Mouse (Mus musculus): ENCODE data around the gene Hba-a2. TPM values are rescaled to one million over a fixed set of nuclear protein-coding genes. Genes with fewer than 3 reads are reported as not detected.
"Not testable (repeated sequence)": the region's sequence is repeated elsewhere in the genome, so short reads cannot be mapped to it uniquely, and the experiment has no call there.

Hba-a2 gene
- 6,611 and 7,624 TPM in 2 replicates for polyA plus RNA-seq (2014; fragmentation: Nextera tagmentation; extraction: Ambion mirVana)

- WGBS = no CpG with 5 or more reads among the region's 4 CpGs
- not testable (repeated sequence) for ATAC-seq (ENCODE audit: low FRiP score); H3K4me2 ChIP-seq (replicated peaks); DNase-seq (ENCODE audit: low spot score); H3K27me3 ChIP-seq (ENCODE audit: control insufficient read depth, insufficient read depth, low read length); H3K4me1 ChIP-seq (replicated peaks; ENCODE audit: control insufficient read depth, insufficient read depth, low read length); H3K27ac ChIP-seq; H3K4me3 ChIP-seq (replicated peaks; ENCODE audit: low read length); H3K9me3 ChIP-seq (ENCODE audit: control insufficient read depth, low read length); H3K36me3 ChIP-seq (replicated peaks; ENCODE audit: control insufficient read depth, insufficient read depth); H3K9ac ChIP-seq
Measured at GRCm38 (mm10) chr11:32296203-32296602, at the start of gene Hba-a2. Hba-a2 (plus strand) TSS chr11:32296489.

DNA sequence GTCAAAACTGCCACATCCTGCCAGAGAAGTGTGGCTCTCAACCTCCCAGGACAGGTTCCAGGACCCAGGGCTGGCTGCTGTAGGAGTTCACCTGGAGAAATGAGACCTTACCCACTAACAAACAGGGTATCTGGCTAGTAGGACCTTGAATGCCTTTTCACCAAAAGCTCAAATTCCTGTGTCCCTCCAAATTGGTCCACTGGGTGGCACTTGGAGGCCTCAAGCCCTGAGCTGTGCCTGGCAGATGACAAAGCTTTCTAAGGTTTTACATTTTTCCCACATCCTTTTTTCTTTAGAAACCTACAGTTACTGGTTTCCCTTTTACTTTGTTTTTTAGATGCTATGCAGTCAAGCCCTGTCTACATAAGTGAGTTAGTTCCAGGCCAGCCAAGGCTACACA, 49.2 kb upstream of the Hba-a2 start:
- Histone ChIP-seq H3K36me3 (replicated peaks; ENCODE audit: control insufficient read depth, insufficient read depth) (peaks cover 66% of the 10 kb centered on the region), H3K27me3 (ENCODE audit: control insufficient read depth, insufficient read depth, low read length) (no peaks in the 10 kb centered on the region), H3K4me1 (replicated peaks; ENCODE audit: control insufficient read depth, insufficient read depth, low read length) (no peaks in the 10 kb centered on the region), H3K4me2 (replicated peaks) (no peak overlapping the region), H3K9me3 (ENCODE audit: control insufficient read depth, low read length) (no peaks in the 10 kb centered on the region), H3K27ac (no peak overlapping the region), H3K9ac (no peak overlapping the region), H3K4me3 (replicated peaks; ENCODE audit: low read length) (no peak overlapping the region)
- no peak for ATAC-seq (ENCODE audit: low FRiP score)
- DNase-seq (ENCODE audit: low spot score) = no peak

DNA sequence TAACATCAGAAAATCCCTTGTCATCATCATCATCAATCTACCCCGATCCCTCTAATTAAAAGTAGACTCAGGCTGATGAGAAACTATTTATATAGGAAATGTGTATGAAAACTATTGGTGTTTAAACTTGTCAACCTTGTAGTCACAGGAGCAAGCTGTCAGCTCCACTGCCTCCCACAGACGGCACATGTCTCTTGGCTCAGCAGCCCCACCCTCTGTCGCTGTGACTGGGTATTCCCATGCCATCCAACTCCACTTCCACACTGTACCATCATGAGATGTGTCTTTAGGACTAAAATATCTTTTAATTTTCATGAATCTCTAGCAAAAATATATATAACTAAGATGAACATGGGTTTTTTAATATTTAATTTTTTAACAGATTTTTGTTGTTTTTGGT, 47.9 kb upstream of the Hba-a2 start:
- Histone ChIP-seq H3K27ac (no peak overlapping the region), H3K9me3 (ENCODE audit: control insufficient read depth, low read length) (no peaks in the 10 kb centered on the region), H3K27me3 (ENCODE audit: control insufficient read depth, insufficient read depth, low read length) (no peaks in the 10 kb centered on the region), H3K36me3 (replicated peaks; ENCODE audit: control insufficient read depth, insufficient read depth) (peaks cover 78% of the 10 kb centered on the region), H3K9ac (no peak overlapping the region), H3K4me3 (replicated peaks; ENCODE audit: low read length) (no peak overlapping the region), H3K4me2 (replicated peaks) (no peak overlapping the region), H3K4me1 (replicated peaks; ENCODE audit: control insufficient read depth, insufficient read depth, low read length) (no peaks in the 10 kb centered on the region)
- ATAC-seq (ENCODE audit: low FRiP score) = no peak
- 84% methylated on average over 3 of the region's 3 CpGs for WGBS
- no peak for DNase-seq (ENCODE audit: low spot score)

GRCm38 (mm10) chr11:32250880-32251763, 45.2 kb upstream of the Hba-a2 start:
- no peak overlapping the region for H3K9ac ChIP-seq
- no peak for DNase-seq (ENCODE audit: low spot score)
- H3K4me1 ChIP-seq (replicated peaks; ENCODE audit: control insufficient read depth, insufficient read depth, low read length) = no peaks in the 10 kb centered on the region
- no peaks in the 10 kb centered on the region for H3K27me3 ChIP-seq (ENCODE audit: control insufficient read depth, insufficient read depth, low read length)
- WGBS = 90% methylated on average over 8 of the region's 8 CpGs
- no peaks in the 10 kb centered on the region for H3K9me3 ChIP-seq (ENCODE audit: control insufficient read depth, low read length)
- H3K4me2 ChIP-seq (replicated peaks) = no peak overlapping the region
- no peak overlapping the region for H3K4me3 ChIP-seq (replicated peaks; ENCODE audit: low read length)
- no peak overlapping the region for H3K27ac ChIP-seq
- H3K36me3 ChIP-seq (replicated peaks; ENCODE audit: control insufficient read depth, insufficient read depth) = peaks cover 77% of the 10 kb centered on the region
- no peak for ATAC-seq (ENCODE audit: low FRiP score)

DNA sequence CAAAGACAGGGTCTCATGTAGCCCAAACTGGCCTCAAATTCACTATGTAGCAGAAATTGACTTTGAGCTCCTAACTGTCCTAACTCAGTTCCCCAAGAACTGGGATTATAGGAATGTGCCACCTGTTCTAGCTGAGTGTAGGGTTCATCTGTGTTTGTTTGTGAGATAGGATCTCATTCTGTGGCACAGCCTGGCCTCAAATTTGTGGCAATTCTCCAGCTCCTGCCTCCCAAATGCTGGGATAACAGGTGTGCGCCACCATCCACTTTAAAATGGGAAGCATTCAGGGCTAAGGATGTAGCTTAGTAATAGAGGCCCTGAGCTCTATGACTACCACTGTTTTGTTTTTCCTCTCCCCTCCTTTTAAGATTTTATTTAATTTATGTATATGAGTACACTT, 43.2 kb upstream of the Hba-a2 start:
- no peak overlapping the region for H3K4me2 ChIP-seq (replicated peaks)
- H3K9ac ChIP-seq = no peak overlapping the region
- 86% methylated on average over 1 of the region's 1 CpGs for WGBS
- DNase-seq (ENCODE audit: low spot score) (no peak), ATAC-seq (ENCODE audit: low FRiP score) (no peak)
- H3K9me3 ChIP-seq (ENCODE audit: control insufficient read depth, low read length) = no peaks in the 10 kb centered on the region
- H3K4me1 ChIP-seq (replicated peaks; ENCODE audit: control insufficient read depth, insufficient read depth, low read length) = no peaks in the 10 kb centered on the region
- H3K27me3 ChIP-seq (ENCODE audit: control insufficient read depth, insufficient read depth, low read length) = no peaks in the 10 kb centered on the region
- H3K4me3 ChIP-seq (replicated peaks; ENCODE audit: low read length) = no peak overlapping the region
- peaks cover 58% of the 10 kb centered on the region for H3K36me3 ChIP-seq (replicated peaks; ENCODE audit: control insufficient read depth, insufficient read depth)
- H3K27ac ChIP-seq = no peak overlapping the region

- ATAC-seq (ENCODE audit: low FRiP score) = no peak
- peak overlapping the region; percentile 24; the same call in 1 of the 2 replicates for H3K9ac ChIP-seq
- H3K4me3 ChIP-seq (replicated peaks; ENCODE audit: low read length) = no peak overlapping the region
- no peak overlapping the region for H3K4me2 ChIP-seq (replicated peaks)
- no peaks in the 10 kb centered on the region for H3K4me1 ChIP-seq (replicated peaks; ENCODE audit: control insufficient read depth, insufficient read depth, low read length)
- no peak for DNase-seq (ENCODE audit: low spot score)
- H3K9me3 ChIP-seq (ENCODE audit: control insufficient read depth, low read length) = no peaks in the 10 kb centered on the region
- H3K27me3 ChIP-seq (ENCODE audit: control insufficient read depth, insufficient read depth, low read length) = no peaks in the 10 kb centered on the region
- WGBS = 97% methylated on average over 1 of the region's 1 CpGs
- peaks cover 51% of the 10 kb centered on the region for H3K36me3 ChIP-seq (replicated peaks; ENCODE audit: control insufficient read depth, insufficient read depth)
- H3K27ac ChIP-seq = no peak overlapping the region
Measured at GRCm38 (mm10) chr11:32256146-32256545, 40.1 kb upstream of the Hba-a2 start.

- H3K27ac ChIP-seq = no peak overlapping the region
- DNase-seq (ENCODE audit: low spot score) (no peak), ATAC-seq (ENCODE audit: low FRiP score) (no peak)
- no peaks in the 10 kb centered on the region for H3K9me3 ChIP-seq (ENCODE audit: control insufficient read depth, low read length)
- H3K4me1 ChIP-seq (replicated peaks; ENCODE audit: control insufficient read depth, insufficient read depth, low read length) = no peaks in the 10 kb centered on the region
- WGBS = 88% methylated on average over 3 of the region's 3 CpGs
- no peak overlapping the region for H3K4me2 ChIP-seq (replicated peaks)
- H3K27me3 ChIP-seq (ENCODE audit: control insufficient read depth, insufficient read depth, low read length) = no peaks in the 10 kb centered on the region
- H3K9ac ChIP-seq = no peak overlapping the region
- peaks cover 47% of the 10 kb centered on the region for H3K36me3 ChIP-seq (replicated peaks; ENCODE audit: control insufficient read depth, insufficient read depth)
- H3K4me3 ChIP-seq (replicated peaks; ENCODE audit: low read length) = no peak overlapping the region
Measured at GRCm38 (mm10) chr11:32256566-32256965, 39.7 kb upstream of the Hba-a2 start.

DNA sequence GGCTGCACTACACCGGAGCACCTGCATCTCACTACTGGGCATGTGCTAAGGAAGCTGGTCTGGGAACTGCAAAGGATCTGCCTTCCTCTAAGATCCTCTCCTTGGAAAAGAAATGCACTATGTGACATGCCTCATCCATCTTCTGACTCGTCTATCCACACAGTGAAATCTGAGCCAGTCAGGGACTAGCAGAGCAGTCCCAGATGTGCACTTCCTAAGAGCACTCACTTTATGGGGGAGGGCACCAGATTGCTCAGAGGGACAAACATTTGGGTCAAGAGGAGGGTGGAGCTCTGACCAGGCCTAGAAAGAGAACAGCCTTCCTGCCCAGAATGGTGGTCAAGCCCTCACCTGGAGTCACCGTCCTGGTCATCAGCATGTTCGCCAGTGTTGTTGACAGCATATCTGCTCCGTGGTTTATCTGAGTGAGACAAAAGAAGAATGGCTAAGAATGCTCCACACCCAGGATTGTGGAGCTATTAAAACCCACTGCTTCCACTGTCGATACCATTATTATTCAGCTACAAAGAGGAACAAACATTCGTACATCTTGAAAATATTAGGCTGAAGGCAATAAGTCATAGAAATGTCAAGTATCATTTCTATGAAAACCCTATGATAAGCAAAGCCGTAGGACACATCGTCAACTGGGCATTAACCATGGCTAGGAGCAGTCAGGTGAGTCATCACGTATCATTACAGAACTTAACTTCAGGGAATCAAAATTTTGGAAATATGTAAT, 33.4 kb upstream of the Hba-a2 start:
- Histone ChIP-seq H3K9ac (no peak overlapping the region), H3K27me3 (ENCODE audit: control insufficient read depth, insufficient read depth, low read length) (no peaks in the 10 kb centered on the region), H3K9me3 (ENCODE audit: control insufficient read depth, low read length) (no peaks in the 10 kb centered on the region), H3K4me3 (replicated peaks; ENCODE audit: low read length) (no peak overlapping the region), H3K4me2 (replicated peaks) (no peak overlapping the region), H3K27ac (no peak overlapping the region), H3K36me3 (replicated peaks; ENCODE audit: control insufficient read depth, insufficient read depth) (peaks cover 16% of the 10 kb centered on the region), H3K4me1 (replicated peaks; ENCODE audit: control insufficient read depth, insufficient read depth, low read length) (peaks cover 15% of the 10 kb centered on the region)
- WGBS = 86% methylated on average over 10 of the region's 10 CpGs
- ATAC-seq (ENCODE audit: low FRiP score) = no peak
- DNase-seq (ENCODE audit: low spot score) = no peak

GRCm38 (mm10) chr11:32265117-32265738, 31.1 kb upstream of the Hba-a2 start:
- Histone ChIP-seq H3K9me3 (ENCODE audit: control insufficient read depth, low read length) (no peaks in the 10 kb centered on the region), H3K4me2 (replicated peaks) (no peak overlapping the region), H3K4me3 (replicated peaks; ENCODE audit: low read length) (no peak overlapping the region), H3K27ac (no peak overlapping the region), H3K9ac (no peak overlapping the region), H3K4me1 (replicated peaks; ENCODE audit: control insufficient read depth, insufficient read depth, low read length) (peaks cover 20% of the 10 kb centered on the region), H3K36me3 (replicated peaks; ENCODE audit: control insufficient read depth, insufficient read depth) (peaks cover 9% of the 10 kb centered on the region), H3K27me3 (ENCODE audit: control insufficient read depth, insufficient read depth, low read length) (no peaks in the 10 kb centered on the region)
- DNase-seq (ENCODE audit: low spot score) (no peak), ATAC-seq (ENCODE audit: low FRiP score) (no peak)
- WGBS = 96% methylated on average over 3 of the region's 3 CpGs
